Mouse (Mus musculus) gastrocnemius, postnatal 10 days (tissue): ENCODE results near the gene Zfp961. TPM values are rescaled to one million over a fixed set of nuclear protein-coding genes. Genes with fewer than 3 reads are reported as not detected.
"Not testable (repeated sequence)": the region's sequence is repeated elsewhere in the genome, so short reads cannot be mapped to it uniquely, and the experiment has no call there.

Experiments used
- DNase-seq: peaks from one replicate; pipeline ENCODE4 v3.0.0; 2021; ENCODE audit warnings: mixed read lengths
- total RNA-seq, 2 experiments: library from RNA; stranded (reverse); gene quantifications; 2 replicates each; pipeline ENCODE4 v1.2.3; 2021

The Zfp961 gene
- total RNA-seq, 2 experiments from 2014 or later: 3.5 to 5.9 TPM

DNA sequence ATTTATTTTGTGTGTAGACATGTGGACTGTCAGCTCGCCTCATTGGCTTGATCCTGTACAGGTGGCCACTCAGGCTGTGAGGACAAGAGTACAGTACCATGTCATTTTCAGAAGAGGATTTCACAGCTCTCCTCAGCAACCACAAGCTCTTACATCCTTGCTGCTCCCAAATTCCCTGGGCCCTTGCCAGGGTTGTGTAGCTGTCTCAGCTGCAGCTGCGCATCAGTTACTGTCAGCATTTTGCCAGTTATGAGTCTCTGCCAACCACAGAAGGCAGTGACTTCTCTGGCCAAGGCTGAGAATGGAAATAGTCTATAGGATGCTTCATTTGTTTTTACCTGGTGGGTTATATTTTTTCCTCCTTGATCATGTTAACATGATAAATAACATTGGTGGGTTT lies 67.3 kb downstream of the Zfp961 start:
- peak; percentile 39 for DNase-seq

DNA sequence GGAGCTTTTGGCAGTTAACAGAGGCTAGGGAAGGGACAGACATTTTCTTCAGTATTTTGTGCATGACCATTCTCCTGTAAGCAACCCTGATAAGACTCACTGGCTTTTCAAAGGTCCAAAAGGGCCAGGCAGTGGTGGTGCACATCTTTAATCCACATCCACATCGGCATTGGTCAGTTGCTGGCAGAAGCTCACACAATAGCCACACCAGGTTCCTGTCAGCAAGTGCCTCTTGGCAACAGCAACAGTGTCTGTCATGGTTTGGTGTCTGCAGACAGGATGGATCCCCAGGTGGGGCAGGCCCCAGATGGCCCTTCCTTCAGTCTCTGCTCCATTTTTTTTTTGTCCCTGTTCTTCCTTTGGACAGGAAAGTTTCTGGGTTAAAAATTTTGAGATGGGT lies 68.2 kb downstream of the Zfp961 start:
- not testable (repeated sequence) for DNase-seq

GRCm38 (mm10) chr8:72019816-72020215 lies 69.0 kb downstream of the Zfp961 start:
- DNase-seq: no peak

DNA sequence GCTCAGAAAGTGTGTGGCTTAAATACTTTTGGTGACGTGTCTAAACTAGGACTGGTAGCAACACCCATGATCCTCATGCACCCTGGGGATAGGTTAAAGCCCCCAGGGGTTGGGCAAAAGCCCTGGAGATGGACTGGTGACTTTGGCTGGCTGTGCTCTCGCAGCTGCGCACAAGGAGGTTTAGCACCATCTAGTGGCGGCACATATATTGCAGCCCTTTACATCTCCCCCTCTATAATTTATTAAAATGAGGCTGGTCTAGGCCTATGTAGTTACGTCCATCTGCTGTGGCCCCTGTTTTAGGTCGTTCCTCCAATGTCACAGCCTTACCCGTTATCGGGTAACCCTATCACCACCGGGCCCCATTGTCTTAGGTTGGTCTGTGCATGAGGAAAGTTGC lies 74.0 kb downstream of the Zfp961 start:
- DNase-seq: not testable (repeated sequence)

- peak; percentile 56 for DNase-seq
Observed at GRCm38 (mm10) chr8:72032926-72033325, 82.1 kb downstream of the Zfp961 start.

- not testable (repeated sequence) for DNase-seq
Observed at GRCm38 (mm10) chr8:72040918-72041317, 90.1 kb downstream of the Zfp961 start, which contains the start of gene Olfr372. Gene Olfr372 (plus strand): TSS chr8:72041218.

- no peak for DNase-seq
Observed at GRCm38 (mm10) chr8:72042493-72042892, 91.7 kb downstream of the Zfp961 start.

Other genes starting within 250 kb of the Zfp961 start
- gene B3gnt3, start 249.2 kb upstream of the Zfp961 start, total RNA-seq: 1 to 10 TPM; 4.7 to 5.2 TPM
- gene Fcho1, start 225.3 kb upstream of the Zfp961 start, total RNA-seq: 1 to 10 TPM in 1 of 2 experiments, under 1 TPM in 1; 0.26 to 1.2 TPM
- gene Zfp709, start 69.0 kb upstream of the Zfp961 start, total RNA-seq: 1 to 10 TPM; 3.5 to 4.3 TPM
- gene Zfp882, start 42.4 kb upstream of the Zfp961 start, total RNA-seq: 1 to 10 TPM; 2.8 to 4.3 TPM
- 10 to 100 TPM; 21.4 to 23.1 TPM for gene Zfp617, start 42.4 kb upstream of the Zfp961 start, total RNA-seq
- gene Cyp4f18, start 58.6 kb downstream of the Zfp961 start, total RNA-seq: under 1 TPM; 0.19 to 0.75 TPM
- not detected for gene Olfr372, start 90.2 kb downstream of the Zfp961 start, total RNA-seq
- gene Olfr373, start 132.1 kb downstream of the Zfp961 start, total RNA-seq: not detected
- gene Olfr374, start 156.0 kb downstream of the Zfp961 start, total RNA-seq: not detected
- gene Tpm4, start 183.9 kb downstream of the Zfp961 start, total RNA-seq: 100 to 1,000 TPM; 115 to 142 TPM
- gene Rab8a, start 210.2 kb downstream of the Zfp961 start, total RNA-seq: 10 to 100 TPM; 22.8 to 30.8 TPM
- not detected for gene Hsh2d, start 238.6 kb downstream of the Zfp961 start, total RNA-seq